Mouse (Mus musculus): ENCODE data around the gene Nacad.

- TF ChIP-seq CTCF (IDR thresholded peaks at IDR 0.05; ENCODE audit: control insufficient read depth, insufficient read depth, insufficient read length): no peak
- no peak for TF ChIP-seq USF1 (IDR thresholded peaks at IDR 0.05; ENCODE audit: low read depth)
- no peak for TF ChIP-seq CEBPB (IDR thresholded peaks at IDR 0.05; ENCODE audit: low read depth)
- no peak for TF ChIP-seq MAX (IDR thresholded peaks at IDR 0.05)
- TF ChIP-seq MYOG (IDR thresholded peaks at IDR 0.05; ENCODE audit: control insufficient read depth, extremely low read depth, insufficient read length): no peak
- no peak for TF ChIP-seq MYOD1 (IDR thresholded peaks at IDR 0.05; ENCODE audit: control insufficient read depth, insufficient read length, low read depth)
These were observed 56.1 kb downstream of the Nacad start for GRCm38 (mm10) chr11:6549770-6550169.
